Mouse (Mus musculus) embryo, embryonic 11.5 days (tissue): ENCODE measurements around the gene Tor1b.

Experiments
- DNase-seq: peaks from one replicate; pipeline ENCODE4 v3.0.0-alpha.2; 2012; ENCODE audit warnings: low read depth, low spot score

Tor1b gene

DNA sequence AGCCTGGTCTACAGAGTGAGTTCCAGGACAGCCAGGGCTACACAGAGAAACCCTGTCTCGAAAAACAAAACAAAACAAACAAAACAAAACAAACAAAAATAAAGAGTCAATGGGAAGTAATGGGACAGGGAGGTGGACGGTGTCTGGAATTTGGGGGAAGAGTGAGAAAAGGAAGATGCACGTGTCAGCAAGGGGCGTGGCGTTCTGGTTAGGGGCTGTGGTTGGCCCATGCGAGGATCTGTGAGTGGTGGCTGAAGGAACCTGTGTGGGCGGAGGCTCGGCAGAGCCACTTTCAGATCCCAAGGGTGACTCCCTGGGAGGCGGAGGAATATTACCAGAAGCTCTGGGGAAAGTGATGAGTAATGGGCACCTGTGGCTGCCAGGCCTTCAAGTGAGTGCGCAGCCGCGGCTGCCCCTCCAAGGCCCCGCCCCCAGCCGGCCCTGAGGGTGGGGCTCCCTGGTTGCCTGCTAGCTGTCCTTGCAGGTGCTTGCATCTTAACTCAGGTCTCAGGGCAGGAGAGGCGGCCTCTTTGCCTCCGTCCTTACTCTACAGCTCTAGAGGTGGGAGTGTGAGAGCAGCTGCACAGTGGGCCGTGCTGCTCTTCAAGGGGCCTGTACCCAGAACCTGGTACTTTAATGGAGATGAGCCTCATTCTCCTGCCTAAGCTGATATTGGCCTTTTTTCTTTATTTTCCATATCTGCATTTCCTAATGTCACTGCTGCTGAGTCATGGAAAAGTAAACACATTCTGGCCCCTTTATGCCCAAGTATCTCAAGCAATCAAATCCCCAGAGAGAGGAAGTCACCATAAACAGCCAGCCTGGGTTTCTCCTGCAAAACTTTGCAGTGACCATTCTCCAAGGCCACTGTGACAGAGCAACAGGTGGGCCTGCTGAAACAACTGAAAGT lies 32.6 kb downstream of the Tor1b start:
- DNase-seq: no peak

DNA sequence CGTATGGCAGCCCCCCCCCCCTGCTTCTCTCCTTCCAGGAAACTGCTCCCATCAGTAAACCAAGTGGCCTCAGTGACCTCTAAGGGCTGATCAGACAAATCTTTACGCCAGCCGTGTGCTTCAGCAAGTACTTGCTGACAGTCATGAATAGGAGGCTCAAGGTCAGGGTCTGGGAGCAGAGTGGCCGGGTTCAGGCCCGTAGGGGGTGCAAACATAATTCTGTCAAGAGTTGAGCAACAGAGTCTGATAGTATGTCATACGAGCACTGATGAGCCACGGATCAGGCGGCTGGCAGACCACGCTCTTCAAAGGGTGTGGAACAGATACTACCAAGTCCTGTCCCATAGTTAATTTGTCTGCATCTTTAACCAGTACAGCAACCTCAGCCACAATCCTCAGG lies 37.5 kb downstream of the Tor1b start:
- DNase-seq: no peak

DNA sequence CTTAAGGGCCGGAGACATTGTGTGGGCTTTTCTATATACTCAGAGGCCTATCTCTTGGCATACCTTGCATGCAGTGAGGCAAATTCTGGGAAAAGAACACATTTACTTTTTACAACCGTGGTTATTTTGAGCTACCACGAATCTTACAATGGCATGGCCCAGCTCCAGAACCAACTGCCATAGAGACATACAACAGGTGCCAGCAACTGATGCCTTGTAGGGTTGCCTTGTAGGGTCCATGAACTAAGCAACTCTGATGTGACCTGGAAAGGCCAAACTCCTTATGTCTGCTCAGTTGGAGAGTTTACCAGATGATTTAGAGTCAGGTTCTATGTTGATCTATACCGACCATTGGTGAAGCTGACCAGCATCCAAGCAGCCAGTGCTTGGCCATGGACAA lies 42.1 kb downstream of the Tor1b start:
- no peak for DNase-seq

DNA sequence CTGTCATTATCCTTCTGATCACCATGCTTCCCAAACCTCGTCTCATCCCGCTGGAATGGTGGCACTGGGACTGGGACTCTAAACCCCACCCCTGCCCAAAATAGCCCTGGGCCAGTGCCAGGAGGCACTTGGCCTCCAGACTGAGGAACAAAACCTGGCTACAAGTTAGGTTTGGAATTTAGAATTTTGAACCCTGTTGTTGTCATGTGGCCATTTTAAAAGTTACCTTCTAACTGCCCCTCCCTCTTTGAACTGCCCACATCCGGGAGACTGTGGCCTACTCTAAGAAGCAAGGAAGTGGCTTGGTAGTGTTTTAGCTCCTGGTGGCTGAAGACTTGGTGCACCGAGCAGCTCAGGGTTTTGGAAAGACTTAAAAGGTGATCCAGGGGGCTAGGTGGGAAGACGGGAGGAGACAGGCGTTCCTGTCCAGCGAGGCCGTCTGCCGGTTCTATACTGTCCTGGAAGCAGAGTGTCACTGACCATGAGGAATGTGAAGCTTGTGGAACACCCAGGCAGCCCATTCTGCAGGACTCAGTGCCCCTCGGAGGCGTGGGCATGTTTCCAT lies 42.8 kb downstream of the Tor1b start:
- no peak for DNase-seq

- no peak for DNase-seq
Observed at GRCm38 (mm10) chr2:30998443-30999260, 45.9 kb downstream of the Tor1b start.

- no peak for DNase-seq
Observed at GRCm38 (mm10) chr2:31002857-31003256, 50.1 kb downstream of the Tor1b start.

GRCm38 (mm10) chr2:31005453-31005852 lies 52.7 kb downstream of the Tor1b start:
- no peak for DNase-seq

DNA sequence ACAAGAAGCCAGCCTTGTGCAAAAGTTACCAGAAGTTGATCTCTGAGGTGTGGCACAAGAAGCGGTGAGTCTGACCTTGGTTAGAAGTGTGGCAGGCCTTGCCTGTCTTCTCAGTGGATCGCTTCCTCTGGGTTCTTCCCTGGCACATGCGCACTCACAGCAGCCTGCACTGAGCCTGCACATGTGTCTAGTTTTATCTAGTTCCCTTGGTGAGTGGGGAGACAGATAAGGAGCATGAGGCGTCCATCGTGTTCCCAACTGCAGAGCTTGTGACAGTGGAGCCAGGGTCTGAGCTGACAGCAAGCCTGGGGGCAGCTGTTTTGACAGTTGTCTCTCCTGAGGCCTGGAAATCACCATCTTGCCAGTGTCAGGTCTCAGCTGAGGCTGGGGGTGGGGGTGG lies 53.7 kb downstream of the Tor1b start:
- DNase-seq: no peak

DNA sequence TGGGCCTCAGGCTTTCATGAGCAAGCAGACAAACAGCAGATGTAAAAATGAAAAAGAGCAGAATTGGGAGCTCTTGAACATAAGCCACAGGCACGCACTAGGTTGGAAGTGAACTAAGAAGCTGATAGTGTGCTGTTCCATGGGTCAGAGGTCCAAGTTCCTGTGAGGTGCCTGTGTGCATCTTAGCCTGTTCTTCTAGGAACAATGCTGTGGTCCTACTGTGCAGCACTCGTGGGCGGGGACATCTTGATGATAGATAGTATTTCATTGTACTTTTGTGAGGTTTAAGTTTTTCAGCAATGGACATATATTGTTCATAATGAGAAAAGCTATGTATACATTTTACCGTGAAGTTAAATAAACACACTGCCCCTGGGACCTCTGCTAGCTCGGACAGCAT lies 54.4 kb downstream of the Tor1b start:
- DNase-seq: no peak
